Mouse (Mus musculus): ENCODE data around the gene Scd2. TPM values are rescaled to one million over a fixed set of nuclear protein-coding genes. Genes with fewer than 3 reads are reported as not detected.
"Not testable (repeated sequence)": the region's sequence is repeated elsewhere in the genome, so short reads cannot be mapped to it uniquely, and the experiment has no call there.

Gene Scd2
- polyA plus RNA-seq, 1 experiment from 2014 or later = 324 TPM

- WGBS = 87% methylated on average over 8 of the region's 8 CpGs
- Histone ChIP-seq H3K27me3 (replicated peaks; ENCODE audit: low read depth, poor library complexity, severe bottlenecking) (no peaks in the 10 kb centered on the region), H3K36me3 (replicated peaks) (no peaks in the 10 kb centered on the region), H3K4me3 (no peak overlapping the region), H3K4me1 (peaks cover 30% of the 10 kb centered on the region), H3K9me3 (no peaks in the 10 kb centered on the region), H3K27ac (replicated peaks) (no peak overlapping the region)
- DNase-seq (ENCODE audit: low spot score) = no peak
Measured at GRCm38 (mm10) chr19:44277931-44278330, 15.5 kb upstream of the Scd2 start.

- peaks cover 54% of the 10 kb centered on the region for H3K4me1 ChIP-seq
- DNase-seq (ENCODE audit: low spot score) = peak; percentile 39
- no peak overlapping the region for H3K4me3 ChIP-seq
- no peaks in the 10 kb centered on the region for H3K27me3 ChIP-seq (replicated peaks; ENCODE audit: low read depth, poor library complexity, severe bottlenecking)
- H3K36me3 ChIP-seq (replicated peaks) = no peaks in the 10 kb centered on the region
- H3K27ac ChIP-seq (replicated peaks) = peak overlapping the region; percentile 80
- no peaks in the 10 kb centered on the region for H3K9me3 ChIP-seq
- WGBS = 13% methylated on average over 6 of the region's 6 CpGs
Measured at GRCm38 (mm10) chr19:44280755-44281154, 12.7 kb upstream of the Scd2 start.

- peaks cover 62% of the 10 kb centered on the region for H3K4me1 ChIP-seq
- not testable (repeated sequence) for H3K27me3 ChIP-seq (replicated peaks; ENCODE audit: low read depth, poor library complexity, severe bottlenecking); DNase-seq (ENCODE audit: low spot score); H3K36me3 ChIP-seq (replicated peaks); H3K9me3 ChIP-seq; H3K4me3 ChIP-seq
- H3K27ac ChIP-seq (replicated peaks) = peak overlapping the region; percentile 95
- 40% methylated on average over 1 of the region's 1 CpGs for WGBS
Measured at GRCm38 (mm10) chr19:44281825-44282447, 11.5 kb upstream of the Scd2 start.

- Histone ChIP-seq H3K27me3 (replicated peaks; ENCODE audit: low read depth, poor library complexity, severe bottlenecking) (no peaks in the 10 kb centered on the region), H3K9me3 (no peaks in the 10 kb centered on the region), H3K4me1 (peaks cover 64% of the 10 kb centered on the region), H3K4me3 (peak overlapping the region; percentile 61; the same call in 1 of the 2 replicates), H3K36me3 (replicated peaks) (no peaks in the 10 kb centered on the region), H3K27ac (replicated peaks) (peak overlapping the region; percentile 95)
- WGBS = 40% methylated on average over 9 of the region's 9 CpGs
- DNase-seq (ENCODE audit: low spot score) = no peak
Measured at GRCm38 (mm10) chr19:44282534-44283156, 10.8 kb upstream of the Scd2 start.

GRCm38 (mm10) chr19:44283157-44284024 is 10.1 kb upstream of the Scd2 start:
- DNase-seq (ENCODE audit: low spot score) = no peak
- no peaks in the 10 kb centered on the region for H3K36me3 ChIP-seq (replicated peaks)
- H3K27ac ChIP-seq (replicated peaks) = peak overlapping the region; percentile 95
- peaks cover 67% of the 10 kb centered on the region for H3K4me1 ChIP-seq
- peak overlapping the region; percentile 61 for H3K4me3 ChIP-seq
- H3K9me3 ChIP-seq = no peaks in the 10 kb centered on the region
- H3K27me3 ChIP-seq (replicated peaks; ENCODE audit: low read depth, poor library complexity, severe bottlenecking) = no peaks in the 10 kb centered on the region
- 38% methylated on average over 15 of the region's 15 CpGs for WGBS

GRCm38 (mm10) chr19:44284025-44284695 is 9.3 kb upstream of the Scd2 start:
- H3K27me3 ChIP-seq (replicated peaks; ENCODE audit: low read depth, poor library complexity, severe bottlenecking) = no peaks in the 10 kb centered on the region
- H3K9me3 ChIP-seq = no peaks in the 10 kb centered on the region
- peaks cover 67% of the 10 kb centered on the region for H3K4me1 ChIP-seq
- DNase-seq (ENCODE audit: low spot score) = peak; percentile 99
- peak overlapping the region; percentile 61 for H3K4me3 ChIP-seq
- under 1% methylated on average over 38 of the region's 38 CpGs for WGBS
- H3K36me3 ChIP-seq (replicated peaks) = no peaks in the 10 kb centered on the region
- peak overlapping the region; percentile 95 for H3K27ac ChIP-seq (replicated peaks)

GRCm38 (mm10) chr19:44284723-44285122 is 8.8 kb upstream of the Scd2 start:
- H3K4me1 ChIP-seq = peaks cover 68% of the 10 kb centered on the region
- no peaks in the 10 kb centered on the region for H3K27me3 ChIP-seq (replicated peaks; ENCODE audit: low read depth, poor library complexity, severe bottlenecking)
- H3K9me3 ChIP-seq = no peaks in the 10 kb centered on the region
- WGBS = 3% methylated on average over 11 of the region's 11 CpGs
- DNase-seq (ENCODE audit: low spot score) = no peak
- H3K27ac ChIP-seq (replicated peaks) = peak overlapping the region; percentile 95
- H3K4me3 ChIP-seq = peak overlapping the region; percentile 61
- no peaks in the 10 kb centered on the region for H3K36me3 ChIP-seq (replicated peaks)

GRCm38 (mm10) chr19:44285554-44285953 is 7.9 kb upstream of the Scd2 start:
- H3K27ac ChIP-seq (replicated peaks) = peak overlapping the region; percentile 95; the same call in 1 of the 2 replicates
- no peaks in the 10 kb centered on the region for H3K36me3 ChIP-seq (replicated peaks)
- WGBS = 96% methylated on average over 8 of the region's 8 CpGs
- no peak for DNase-seq (ENCODE audit: low spot score)
- no peak overlapping the region for H3K4me3 ChIP-seq
- no peaks in the 10 kb centered on the region for H3K27me3 ChIP-seq (replicated peaks; ENCODE audit: low read depth, poor library complexity, severe bottlenecking)
- peaks cover 70% of the 10 kb centered on the region for H3K4me1 ChIP-seq
- H3K9me3 ChIP-seq = no peaks in the 10 kb centered on the region

GRCm38 (mm10) chr19:44286109-44286508 is 7.4 kb upstream of the Scd2 start:
- no peaks in the 10 kb centered on the region for H3K27me3 ChIP-seq (replicated peaks; ENCODE audit: low read depth, poor library complexity, severe bottlenecking)
- H3K36me3 ChIP-seq (replicated peaks) = no peaks in the 10 kb centered on the region
- 61% methylated on average over 2 of the region's 2 CpGs for WGBS
- peaks cover 64% of the 10 kb centered on the region for H3K4me1 ChIP-seq
- H3K4me3 ChIP-seq = no peak overlapping the region
- peak overlapping the region; percentile 5; the same call in 1 of the 2 replicates for H3K27ac ChIP-seq (replicated peaks)
- no peaks in the 10 kb centered on the region for H3K9me3 ChIP-seq
- no peak for DNase-seq (ENCODE audit: low spot score)

GRCm38 (mm10) chr19:44287415-44288110 is 5.9 kb upstream of the Scd2 start:
- peak overlapping the region; percentile 48 for H3K27ac ChIP-seq (replicated peaks)

GRCm38 (mm10) chr19:44292083-44292482 is 1.4 kb upstream of the Scd2 start:
- no peak for DNase-seq (ENCODE audit: low spot score)
- peaks cover 59% of the 10 kb centered on the region for H3K4me1 ChIP-seq
- H3K36me3 ChIP-seq (replicated peaks) = peaks cover 23% of the 10 kb centered on the region
- no peaks in the 10 kb centered on the region for H3K9me3 ChIP-seq
- WGBS = 84% methylated on average over 2 of the region's 2 CpGs
- H3K27me3 ChIP-seq (replicated peaks; ENCODE audit: low read depth, poor library complexity, severe bottlenecking) = no peaks in the 10 kb centered on the region
- peak overlapping the region; percentile 95; the same call in 1 of the 2 replicates for H3K4me3 ChIP-seq
- H3K27ac ChIP-seq (replicated peaks) = peak overlapping the region; percentile 99

More at GRCm38 (mm10) chr19:44287415-44288110, 5.9 kb upstream of the Scd2 start:
- Histone ChIP-seq H3K36me3 (replicated peaks) (no peaks in the 10 kb centered on the region), H3K27me3 (replicated peaks; ENCODE audit: low read depth, poor library complexity, severe bottlenecking) (no peaks in the 10 kb centered on the region), H3K9me3 (no peaks in the 10 kb centered on the region), H3K4me3 (no peak overlapping the region), H3K4me1 (peaks cover 63% of the 10 kb centered on the region)
- no peak for DNase-seq (ENCODE audit: low spot score)
- WGBS = 82% methylated on average over 11 of the region's 11 CpGs

All from embryonic facial prominence, embryonic 10.5 days (tissue).